ENCODE assay signal across 16 mouse cellular contexts in genomic region chr2:146225818-146226217, GRCm38 (mm10). TPM values are rescaled to one million over a fixed set of nuclear protein-coding genes. Genes with fewer than 3 reads are reported as not detected.
A peak's percentile ranks its signal among the peaks of the same experiment; 100 is the strongest.
DNase-seq lines count a peak whose midpoint lies in the region; ATAC-seq and TF ChIP-seq lines count a peak whose summit lies in the region.
"Had no signal": no experiment of that assay in that cellular context is flagged by ENCODE, and none has a peak within 500 bp of the region (broad histone marks: within the 10 kb centered on the region; RNA-seq: fewer than 3 reads in every experiment).

No protein-coding gene starts in this region.

- no peak overlapping the region for H3K4me3 ChIP-seq in ES-Bruce4 (ENCODE audit: low read depth, low read length)
- H3K4me3 ChIP-seq in hindbrain, embryonic 15.5 days = peak overlapping the region; percentile 29; the same call in 1 of the 2 replicates
- peak overlapping the region; percentile 72; the same call in 1 of the 2 replicates for H3K4me3 ChIP-seq in midbrain, postnatal 0 days (ENCODE audit: low read depth, low read length)
- H3K4me3 ChIP-seq in lung, adult 2 months (replicated peaks; ENCODE audit: extremely low read depth, low read depth, low read length) = no peak overlapping the region
- H3K4me3 ChIP-seq: embryonic facial prominence, embryonic 12.5 days; lung, embryonic 15.5 days; neural tube, embryonic 12.5 days had no signal

- H3K4me2 ChIP-seq in hindbrain, embryonic 15.5 days = peak overlapping the region; percentile 87
- peak overlapping the region; percentile 13; the same call in 1 of the 2 replicates for H3K4me2 ChIP-seq in midbrain, postnatal 0 days (ENCODE audit: low read depth, low read length, poor library complexity, severe bottlenecking)
- H3K4me2 ChIP-seq: embryonic facial prominence, embryonic 12.5 days; lung, embryonic 15.5 days had no signal

- no peaks in the 10 kb centered on the region for H3K36me3 ChIP-seq in ES-Bruce4 (ENCODE audit: control insufficient read depth, insufficient read depth, low read length, poor library complexity, severe bottlenecking)
- H3K36me3 ChIP-seq in hindbrain, embryonic 15.5 days = no peaks in the 10 kb centered on the region
- no peaks in the 10 kb centered on the region for H3K36me3 ChIP-seq in midbrain, postnatal 0 days (ENCODE audit: insufficient read depth, low read length)
- H3K36me3 ChIP-seq: embryonic facial prominence, embryonic 12.5 days; lung, embryonic 15.5 days; neural tube, embryonic 12.5 days had no signal

- DNase-seq in brain, embryonic 14.5 days (ENCODE audit: low read depth) = peak; percentile 50
- no peak for DNase-seq in midbrain, postnatal 0 days (ENCODE audit: low spot score)
- no peak for DNase-seq in lung, adult 2 months
- no peak for DNase-seq in frontal cortex, postnatal 36 days (ENCODE audit: low spot score in 2 of 2)
- no peak for DNase-seq in adrenal gland, adult 18-20 months (ENCODE audit: low spot score in 2 of 2)

- H3K9me3 ChIP-seq in ES-Bruce4 (replicated peaks; ENCODE audit: control insufficient read depth, insufficient read depth, low read length, poor library complexity, severe bottlenecking) = no peaks in the 10 kb centered on the region
- no peaks in the 10 kb centered on the region for H3K9me3 ChIP-seq in hindbrain, embryonic 15.5 days
- H3K9me3 ChIP-seq in midbrain, postnatal 0 days (ENCODE audit: low read length) = no peaks in the 10 kb centered on the region
- H3K9me3 ChIP-seq: embryonic facial prominence, embryonic 12.5 days; lung, embryonic 15.5 days; neural tube, embryonic 12.5 days had no signal

- no peak overlapping the region for H3K27ac ChIP-seq in ES-Bruce4 (ENCODE audit: insufficient read depth, low read length)
- 0 out of 2 replicates have a peak overlapping the region, but pooled peaks have one; percentile 22 for H3K27ac ChIP-seq in hindbrain, embryonic 15.5 days (replicated peaks)
- H3K27ac ChIP-seq in midbrain, postnatal 0 days (ENCODE audit: low read depth, low read length) = no peak overlapping the region
- H3K27ac ChIP-seq: embryonic facial prominence, embryonic 12.5 days; lung, embryonic 15.5 days; neural tube, embryonic 12.5 days had no signal

- no peak for TF ChIP-seq POLR2A in ES-Bruce4 (IDR thresholded peaks at IDR 0.05; ENCODE audit: insufficient read depth, low read length)
- TF ChIP-seq POLR2A in brain, embryonic 14.5 days (IDR thresholded peaks at IDR 0.05; ENCODE audit: borderline replicate concordance, extremely low read depth, insufficient read depth, insufficient read length, poor library complexity, severe bottlenecking) = no peak
- TF ChIP-seq POLR2A in lung, adult 2 months (IDR thresholded peaks at IDR 0.05; ENCODE audit: borderline replicate concordance, extremely low read depth, low read depth, low read length) = no peak

- ATAC-seq in hindbrain, embryonic 15.5 days (ENCODE audit: low FRiP score, low read depth) = no peak
- no peak for ATAC-seq in midbrain, postnatal 0 days (ENCODE audit: low FRiP score)
- ATAC-seq: CD4-positive, CD25-positive, alpha-beta regulatory T cell, adult 4 months had no signal

- H3K9ac ChIP-seq in ES-Bruce4 (ENCODE audit: low read depth, poor library complexity, severe bottlenecking) = no peak overlapping the region
- no peak overlapping the region for H3K9ac ChIP-seq in hindbrain, embryonic 15.5 days
- H3K9ac ChIP-seq in midbrain, postnatal 0 days (replicated peaks; ENCODE audit: low read length, poor library complexity, severe bottlenecking) = no peak overlapping the region
- H3K9ac ChIP-seq: embryonic facial prominence, embryonic 12.5 days; lung, embryonic 15.5 days; neural tube, embryonic 12.5 days had no signal

- WGBS in hindbrain, embryonic 15.5 days = 8% methylated on average over 6 of the region's 6 CpGs
- 19% methylated on average over 6 of the region's 6 CpGs for WGBS in midbrain, postnatal 0 days
- 14% methylated on average over 6 of the region's 6 CpGs for WGBS in lung, adult 2 months

- 0 out of 2 replicates have a peak, but pooled peaks have one; percentile 44 for TF ChIP-seq EP300 in ES-Bruce4 (IDR thresholded peaks at IDR 0.05; ENCODE audit: insufficient read depth, low read depth, low read length)

- TF ChIP-seq CTCF in ES-Bruce4 (IDR thresholded peaks at IDR 0.05; ENCODE audit: low read depth, low read length) = no peak
- no peak for TF ChIP-seq CTCF in brain, embryonic 14.5 days (IDR thresholded peaks at IDR 0.05; ENCODE audit: borderline replicate concordance, extremely low read depth, insufficient read depth, insufficient read length)
- no peak for TF ChIP-seq CTCF in midbrain, postnatal 0 days (IDR thresholded peaks at IDR 0.05)
- no peak for TF ChIP-seq CTCF in lung, adult 2 months (IDR thresholded peaks at IDR 0.05; ENCODE audit: insufficient read depth, low read length)

- peaks cover 22% of the 10 kb centered on the region for H3K27me3 ChIP-seq in ES-Bruce4 (ENCODE audit: control insufficient read depth, insufficient read depth, low read length, poor library complexity, severe bottlenecking)
- peaks cover 27% of the 10 kb centered on the region for H3K27me3 ChIP-seq in hindbrain, embryonic 15.5 days
- H3K27me3 ChIP-seq in midbrain, postnatal 0 days (ENCODE audit: insufficient read depth, low read length) = peaks cover 17% of the 10 kb centered on the region

- no peaks in the 10 kb centered on the region for H3K4me1 ChIP-seq in ES-Bruce4 (ENCODE audit: control insufficient read depth, insufficient read depth, low read length)
- peaks cover 32% of the 10 kb centered on the region for H3K4me1 ChIP-seq in hindbrain, embryonic 15.5 days (replicated peaks)
- no peaks in the 10 kb centered on the region for H3K4me1 ChIP-seq in midbrain, postnatal 0 days (ENCODE audit: insufficient read depth, low read length)
- peaks cover 4% of the 10 kb centered on the region for H3K4me1 ChIP-seq in lung, adult 2 months (ENCODE audit: control insufficient read depth, insufficient read depth, low read length)

RNA-seq across cellular contexts. Expression of gene Insm1, which starts 4.1 kb away (rescaled TPM):
- 0.90 and 0.93 TPM in 2 replicates for polyA plus RNA-seq in ES-Bruce4 (2011; ENCODE audit: insufficient read depth, insufficient read length, low read depth, missing spikeins)
- 51.1 and 74.2 TPM in 2 replicates for polyA plus RNA-seq in brain, embryonic 14.5 days (2012; rRNA removed)
- polyA plus RNA-seq in hindbrain, embryonic 15.5 days (2015; fragmentation: Nextera tagmentation; extraction: Ambion mirVana) = 3.8 and 5.1 TPM in 2 replicates
- total RNA-seq in midbrain, postnatal 0 days (2014; rRNA removed) = 13.9 and 20.6 TPM in 2 replicates
- polyA plus RNA-seq in midbrain, postnatal 0 days (2015; fragmentation: Nextera tagmentation; extraction: Ambion mirVana) = 1.5 and 1.9 TPM in 2 replicates
- polyA plus RNA-seq in lung, adult 2 months (2012; rRNA removed) = 0.15 and 0.51 TPM in 2 replicates
- total RNA-seq in adrenal gland, adult 18-20 months (2021) = 1 to 10 TPM; 5.6 to 7.0 TPM
- total RNA-seq: megakaryocyte, adult 5-6 weeks had no signal
- polyA plus RNA-seq: CD4-positive, CD25-positive, alpha-beta regulatory T cell, adult 4 months; gonadal fat pad, adult 2 months; heart, embryonic 14.5 days; kidney, embryonic 14.5 days; testis, adult 2 months had no signal

Comparison
In these comparisons a context has a peak if more than half of its experiments do, and no peak if none do; other contexts are left out.
1. H3K4me3 ChIP-seq: peak in hindbrain, embryonic 15.5 days (single experiment) and midbrain, postnatal 0 days (single experiment); none in ES-Bruce4 (single experiment) and lung, adult 2 months (single experiment).